Mouse (Mus musculus) forebrain, embryonic 11.5 days (tissue): ENCODE results near the gene Gm47959. TPM values are rescaled to one million over a fixed set of nuclear protein-coding genes. Genes with fewer than 3 reads are reported as not detected.
"Not testable (repeated sequence)": the region's sequence is repeated elsewhere in the genome, so short reads cannot be mapped to it uniquely, and the experiment has no call there.

ENCODE experiments used
- ATAC-seq: fragments of 200-750 bp; cut with Nextera tagmentation; replicated peaks from 2 replicates; pipeline ENCODE4 v1.8.0; 2017; ENCODE audit warnings: moderate TSS enrichment; ENCODE audit not compliant: low FRiP score
- DNase-seq: peaks from one replicate; pipeline ENCODE4 v3.0.0-alpha.2; 2017; ENCODE audit warnings: low spot score
- H3K27ac ChIP-seq: fragments of 300-500 bp; sonication (generic); 2 replicates; pipeline ENCODE4 v1.5.1; 2014; ENCODE audit warnings: low read depth, low read length
- H3K27me3 ChIP-seq: fragments of 300-500 bp; sonication (generic); 2 replicates; pipeline ENCODE4 v1.6.1; 2014; ENCODE audit warnings: mild to moderate bottlenecking, low read length, mixed read lengths; ENCODE audit not compliant: control insufficient read depth, insufficient read depth
- H3K36me3 ChIP-seq: fragments of 300-500 bp; sonication (generic); 2 replicates; pipeline ENCODE4 v1.6.1; 2014; ENCODE audit warnings: mild to moderate bottlenecking, low read length, moderate library complexity, mixed read lengths; ENCODE audit not compliant: control insufficient read depth, insufficient read depth
- H3K4me1 ChIP-seq: fragments of 300-500 bp; sonication (generic); replicated peaks from 2 replicates; pipeline ENCODE4 v1.6.1; 2014; ENCODE audit warnings: low read length, mixed read lengths; ENCODE audit not compliant: control insufficient read depth, insufficient read depth
- H3K4me2 ChIP-seq: fragments of 300-500 bp; sonication (generic); 2 replicates; pipeline ENCODE4 v1.6.1; 2014; ENCODE audit warnings: low read depth, mild to moderate bottlenecking, low read length, moderate library complexity, mixed read lengths; ENCODE audit not compliant: severe bottlenecking
- H3K4me3 ChIP-seq: fragments of 300-500 bp; sonication (generic); 2 replicates; pipeline ENCODE4 v1.5.1; 2014; ENCODE audit warnings: low read depth, low read length
- H3K9ac ChIP-seq: fragments of 300-500 bp; sonication (generic); 2 replicates; pipeline ENCODE4 v1.6.1; 2014; ENCODE audit warnings: low read length
- H3K9me3 ChIP-seq: fragments of 300-500 bp; sonication (generic); 2 replicates; pipeline ENCODE4 v1.6.1; 2016; ENCODE audit warnings: low read length, mixed read lengths; ENCODE audit not compliant: control insufficient read depth
- WGBS: fragments of 180-500 bp; shearing (Covaris S2); extraction: QIAGEN DNeasy Blood & Tissue Kit; methylation state at CpG from one replicate; pipeline ENCODE4 v1.1.7; 2014; 5-methylcytosine and 5-hydroxymethylcytosine counted together
- polyA plus RNA-seq: library from polyadenylated mRNA; unstranded; fragments of >200 nt; fragmentation: Nextera tagmentation; extraction: Ambion mirVana; gene quantifications from 2 replicates; pipeline ENCODE4 v1.2.1, GENCODE M21; 2014

Gm47959 gene
- not detected in 2 replicates for polyA plus RNA-seq

GRCm38 (mm10) chr1:83000306-83000705, at the start of gene Gm47959:
Gene Gm47959, plus strand, starts transcription at chr1:83000548.
- not testable (repeated sequence) for ATAC-seq

GRCm38 (mm10) chr1:82955913-82956312, 44.4 kb upstream of the Gm47959 start, which contains the start of gene Gm7544:
Gene Gm7544, minus strand, starts transcription at chr1:82956013.
- not testable (repeated sequence) for ATAC-seq

More at GRCm38 (mm10) chr1:83000306-83000705, at the start of gene Gm47959:
- not testable (repeated sequence) for H3K9ac ChIP-seq, H3K36me3 ChIP-seq, H3K4me3 ChIP-seq, H3K27me3 ChIP-seq, H3K9me3 ChIP-seq, DNase-seq, H3K4me2 ChIP-seq, H3K27ac ChIP-seq, H3K4me1 ChIP-seq
- WGBS, result 97% methylated on average over 7 of the region's 9 CpGs

GRCm38 (mm10) chr1:82959870-82960385, 40.4 kb upstream of the Gm47959 start, which contains the start of gene Gm47955:
Gene Gm47955, plus strand, starts transcription at chr1:82960286.
- H3K36me3 ChIP-seq, result no peaks in the 10 kb centered on the region
- ATAC-seq (no peak), DNase-seq (no peak)
- no peaks in the 10 kb centered on the region for H3K4me1 ChIP-seq
- whole genome bisulfite sequencing, result 94% methylated on average over 11 of the region's 11 CpGs
- no peaks in the 10 kb centered on the region for H3K27me3 ChIP-seq
- no peak within 1 kb of the TSS for H3K4me3 ChIP-seq
- H3K9me3 ChIP-seq, result no peaks in the 10 kb centered on the region
- no peak within 1 kb of the TSS for H3K27ac ChIP-seq
- H3K4me2 ChIP-seq, result no peak within 1 kb of the TSS
- no peak within 1 kb of the TSS for H3K9ac ChIP-seq

More at GRCm38 (mm10) chr1:82955913-82956312, 44.4 kb upstream of the Gm47959 start, which contains the start of gene Gm7544:
- not testable (repeated sequence) for H3K36me3 ChIP-seq, H3K9ac ChIP-seq, DNase-seq, H3K27me3 ChIP-seq, H3K4me1 ChIP-seq, H3K4me2 ChIP-seq, H3K27ac ChIP-seq, H3K4me3 ChIP-seq, H3K9me3 ChIP-seq

DNA sequence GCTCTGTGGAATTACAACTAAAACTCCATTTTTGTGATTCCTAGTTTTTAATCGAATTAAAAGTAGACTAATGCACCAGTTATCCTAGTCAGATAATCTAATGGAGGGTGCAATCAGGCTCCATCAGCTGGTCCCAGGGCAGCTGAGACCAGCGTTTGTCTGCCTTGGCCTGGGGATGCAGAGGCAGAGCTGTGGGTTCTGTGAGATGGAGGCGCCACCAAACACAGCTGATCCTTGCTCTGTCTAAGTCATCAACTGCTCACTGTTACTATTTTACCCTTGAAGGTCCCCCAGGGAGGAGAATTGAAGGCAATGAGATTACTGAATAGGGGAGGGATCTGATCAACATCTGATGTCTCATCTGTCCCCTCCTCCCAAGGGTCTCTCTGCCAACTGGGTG, 33.9 kb upstream of the Gm47959 start:
- H3K27ac ChIP-seq, result no peak overlapping the region
- H3K4me2 ChIP-seq, result no peak overlapping the region
- H3K27me3 ChIP-seq, result no peaks in the 10 kb centered on the region
- 77% methylated on average over 3 of the region's 3 CpGs for WGBS
- no peak overlapping the region for H3K9ac ChIP-seq
- no peak for ATAC-seq
- no peaks in the 10 kb centered on the region for H3K9me3 ChIP-seq
- H3K4me1 ChIP-seq, result no peaks in the 10 kb centered on the region
- H3K4me3 ChIP-seq, result no peak overlapping the region
- no peak for DNase-seq
- no peaks in the 10 kb centered on the region for H3K36me3 ChIP-seq

- Histone ChIP-seq H3K36me3 (no peaks in the 10 kb centered on the region), H3K9ac (no peak overlapping the region), H3K4me3 (no peak overlapping the region), H3K4me1 (no peaks in the 10 kb centered on the region), H3K9me3 (no peaks in the 10 kb centered on the region), H3K4me2 (no peak overlapping the region), H3K27me3 (no peaks in the 10 kb centered on the region), H3K27ac (no peak overlapping the region)
- DNase-seq (no peak), ATAC-seq (no peak)
- 76% methylated on average over 4 of the region's 4 CpGs for WGBS
These were observed 28.3 kb upstream of the Gm47959 start for GRCm38 (mm10) chr1:82972046-82972445.

DNA sequence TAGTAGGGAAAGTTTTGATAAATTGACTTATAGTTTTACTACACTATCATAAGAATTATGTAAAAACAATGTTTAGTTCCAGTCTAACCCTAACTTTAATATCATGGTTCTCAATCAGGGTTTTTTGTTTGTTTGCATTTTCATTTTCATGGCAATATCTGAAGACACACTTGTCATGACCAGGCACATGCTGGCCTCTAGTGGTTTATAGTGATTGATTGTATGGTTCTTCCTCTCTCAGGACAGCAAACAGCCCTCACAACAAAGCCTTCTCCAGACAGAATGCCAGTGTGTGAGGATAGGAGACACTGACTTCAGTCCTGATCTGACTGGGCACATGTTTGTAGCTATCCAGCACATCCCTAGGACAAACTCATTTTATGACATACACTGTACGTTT, 27.1 kb upstream of the Gm47959 start:
- no peaks in the 10 kb centered on the region for H3K9me3 ChIP-seq
- no peaks in the 10 kb centered on the region for H3K27me3 ChIP-seq
- DNase-seq, result no peak
- 89% methylated on average over 1 of the region's 1 CpGs for WGBS
- no peaks in the 10 kb centered on the region for H3K4me1 ChIP-seq
- H3K9ac ChIP-seq, result no peak overlapping the region
- no peak overlapping the region for H3K4me2 ChIP-seq
- H3K4me3 ChIP-seq, result no peak overlapping the region
- ATAC-seq, result no peak
- H3K27ac ChIP-seq, result no peak overlapping the region
- no peaks in the 10 kb centered on the region for H3K36me3 ChIP-seq

DNA sequence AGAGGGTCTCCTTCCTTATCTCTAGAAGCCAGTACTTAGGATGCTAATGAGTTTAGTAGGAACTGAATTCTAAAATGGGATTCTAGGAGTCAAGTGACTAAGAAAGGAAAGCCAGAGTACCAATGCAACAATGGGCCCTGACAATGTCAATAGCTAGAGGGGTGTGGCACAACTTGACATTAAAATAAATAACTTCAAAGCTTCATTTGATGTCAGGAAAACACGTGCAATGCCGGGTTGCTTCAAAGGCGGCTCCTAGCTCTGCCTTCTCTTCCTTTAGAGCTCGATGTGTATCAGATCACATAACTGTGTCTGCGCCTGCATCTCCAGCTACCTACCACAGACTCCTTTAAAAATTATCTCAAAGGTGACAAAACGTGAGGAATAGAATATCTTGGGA, 26.4 kb upstream of the Gm47959 start:
- Histone ChIP-seq H3K4me3 (no peak overlapping the region), H3K27me3 (no peaks in the 10 kb centered on the region), H3K36me3 (no peaks in the 10 kb centered on the region), H3K27ac (no peak overlapping the region), H3K9ac (no peak overlapping the region), H3K9me3 (no peaks in the 10 kb centered on the region), H3K4me1 (no peaks in the 10 kb centered on the region), H3K4me2 (no peak overlapping the region)
- ATAC-seq (no peak), DNase-seq (no peak)
- 80% methylated on average over 6 of the region's 6 CpGs for WGBS

- Histone ChIP-seq H3K9ac (no peak overlapping the region), H3K4me1 (no peaks in the 10 kb centered on the region), H3K27me3 (no peaks in the 10 kb centered on the region), H3K27ac (no peak overlapping the region), H3K36me3 (no peaks in the 10 kb centered on the region), H3K4me3 (no peak overlapping the region), H3K4me2 (no peak overlapping the region), H3K9me3 (no peaks in the 10 kb centered on the region)
- DNase-seq (no peak), ATAC-seq (no peak)
- 91% methylated on average over 9 of the region's 9 CpGs for WGBS
These were observed 26.0 kb upstream of the Gm47959 start for GRCm38 (mm10) chr1:82974342-82974741.

GRCm38 (mm10) chr1:82975750-82976149, 24.6 kb upstream of the Gm47959 start:
- no peak overlapping the region for H3K27ac ChIP-seq
- DNase-seq, result no peak
- H3K4me1 ChIP-seq, result no peaks in the 10 kb centered on the region
- H3K4me2 ChIP-seq, result no peak overlapping the region
- no peak for ATAC-seq
- H3K9me3 ChIP-seq, result no peaks in the 10 kb centered on the region
- H3K9ac ChIP-seq, result no peak overlapping the region
- H3K36me3 ChIP-seq, result no peaks in the 10 kb centered on the region
- no peak overlapping the region for H3K4me3 ChIP-seq
- H3K27me3 ChIP-seq, result no peaks in the 10 kb centered on the region
- WGBS, result 84% methylated on average over 5 of the region's 5 CpGs
